Mouse (Mus musculus): ENCODE data around the gene Gse1.

Gene Gse1

GRCm38 (mm10) chr8:120403606-120404269 is 175.5 kb downstream of the Gse1 start:
- DNase-seq (ENCODE audit: low spot score): no peak

GRCm38 (mm10) chr8:120404609-120405036 is 176.4 kb downstream of the Gse1 start:
- DNase-seq (ENCODE audit: low spot score): no peak

GRCm38 (mm10) chr8:120406008-120406632 is 177.9 kb downstream of the Gse1 start:
- no peak for DNase-seq (ENCODE audit: low spot score)

- peak; percentile 44 for DNase-seq (ENCODE audit: low spot score)
These were observed 179.5 kb downstream of the Gse1 start for GRCm38 (mm10) chr8:120407701-120408240.

- no peak for DNase-seq (ENCODE audit: low spot score)
These were observed 180.3 kb downstream of the Gse1 start for GRCm38 (mm10) chr8:120408241-120409215.

- DNase-seq (ENCODE audit: low spot score): no peak
These were observed 181.2 kb downstream of the Gse1 start for GRCm38 (mm10) chr8:120409371-120410013.

- no peak for DNase-seq (ENCODE audit: low spot score)
These were observed 182.8 kb downstream of the Gse1 start for GRCm38 (mm10) chr8:120411059-120411458.

GRCm38 (mm10) chr8:120411862-120412261 is 183.6 kb downstream of the Gse1 start:
- DNase-seq (ENCODE audit: low spot score): no peak

GRCm38 (mm10) chr8:120412357-120412756 is 184.1 kb downstream of the Gse1 start:
- no peak for DNase-seq (ENCODE audit: low spot score)

GRCm38 (mm10) chr8:120412911-120413625 is 184.8 kb downstream of the Gse1 start:
- no peak for DNase-seq (ENCODE audit: low spot score)

- DNase-seq (ENCODE audit: low spot score): no peak
These were observed 185.4 kb downstream of the Gse1 start for GRCm38 (mm10) chr8:120413626-120413988.

- no peak for DNase-seq (ENCODE audit: low spot score)
These were observed 186.0 kb downstream of the Gse1 start for GRCm38 (mm10) chr8:120414216-120414615.

GRCm38 (mm10) chr8:120415474-120415873 is 187.2 kb downstream of the Gse1 start:
- no peak for DNase-seq (ENCODE audit: low spot score)

- DNase-seq (ENCODE audit: low spot score): no peak
These were observed 187.9 kb downstream of the Gse1 start for GRCm38 (mm10) chr8:120416173-120416521.

- DNase-seq (ENCODE audit: low spot score): peak; percentile 77
These were observed 188.5 kb downstream of the Gse1 start for GRCm38 (mm10) chr8:120416522-120417394.

GRCm38 (mm10) chr8:120418188-120418587 is 189.9 kb downstream of the Gse1 start:
- DNase-seq (ENCODE audit: low spot score): no peak

- no peak for DNase-seq (ENCODE audit: low spot score)
These were observed 191.4 kb downstream of the Gse1 start for GRCm38 (mm10) chr8:120419675-120420074.

GRCm38 (mm10) chr8:120420226-120420625 is 192.0 kb downstream of the Gse1 start:
- DNase-seq (ENCODE audit: low spot score): no peak

- DNase-seq (ENCODE audit: low spot score): no peak
These were observed 193.4 kb downstream of the Gse1 start for GRCm38 (mm10) chr8:120421638-120422037.

GRCm38 (mm10) chr8:120422236-120422635 is 194.0 kb downstream of the Gse1 start:
- DNase-seq (ENCODE audit: low spot score): no peak

Data from urinary bladder, postnatal 25 days (tissue).